Mouse (Mus musculus): ENCODE data around the gene Gna13. TPM values are rescaled to one million over a fixed set of nuclear protein-coding genes. Genes with fewer than 3 reads are reported as not detected.

Gna13 gene
- polyA plus RNA-seq, 1 experiment from 2014 or later, result 24.9 TPM

DNA sequence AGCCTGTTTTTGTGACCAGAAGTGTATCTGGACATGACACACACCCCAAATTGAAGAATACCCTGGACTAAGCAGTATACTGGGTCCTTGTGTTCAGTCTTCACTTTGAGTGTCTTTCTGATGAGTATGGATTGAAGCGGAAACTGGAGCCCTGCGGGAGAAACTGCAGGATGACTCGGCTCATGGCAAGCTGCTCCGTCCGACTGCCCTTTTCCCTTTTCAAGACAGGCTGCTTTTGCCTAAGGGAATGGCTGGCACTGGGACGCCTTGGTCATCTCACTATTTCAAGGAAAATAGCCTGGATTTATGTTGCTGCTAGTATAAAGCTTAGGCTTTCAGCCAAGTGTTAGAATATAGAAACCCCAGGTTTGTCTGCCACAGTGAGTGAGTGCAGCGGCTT lies 28.6 kb downstream of the Gna13 start:
- H3K4me1 ChIP-seq (ENCODE audit: control insufficient read depth, insufficient read depth, low read length), result peaks cover 26% of the 10 kb centered on the region
- WGBS (ENCODE audit: insufficient replicate concordance), result 92% methylated on average over 7 of the region's 7 CpGs
- H3K9me3 ChIP-seq (replicated peaks; ENCODE audit: control insufficient read depth, low read length), result no peaks in the 10 kb centered on the region
- no peaks in the 10 kb centered on the region; the same call in 1 of the 2 replicates for H3K36me3 ChIP-seq (ENCODE audit: control insufficient read depth, insufficient read depth, low read length)
- no peak overlapping the region for H3K27ac ChIP-seq (ENCODE audit: low read depth, low read length)
- no peak for ATAC-seq (replicated peaks; ENCODE audit: insufficient number of reproducible peaks, low FRiP score, low TSS enrichment)
- H3K27me3 ChIP-seq (ENCODE audit: control insufficient read depth, insufficient read depth, low read length), result no peaks in the 10 kb centered on the region
- H3K4me2 ChIP-seq, result no peak overlapping the region
- H3K9ac ChIP-seq (ENCODE audit: low read depth, low read length), result no peak overlapping the region
- no peak overlapping the region for H3K4me3 ChIP-seq (ENCODE audit: low read depth, low read length)

GRCm38 (mm10) chr11:109391760-109392159 lies 29.1 kb downstream of the Gna13 start:
- Histone ChIP-seq H3K4me3 (ENCODE audit: low read depth, low read length) (no peak overlapping the region), H3K4me2 (no peak overlapping the region), H3K27ac (ENCODE audit: low read depth, low read length) (no peak overlapping the region), H3K9me3 (replicated peaks; ENCODE audit: control insufficient read depth, low read length) (no peaks in the 10 kb centered on the region), H3K9ac (ENCODE audit: low read depth, low read length) (no peak overlapping the region), H3K27me3 (ENCODE audit: control insufficient read depth, insufficient read depth, low read length) (no peaks in the 10 kb centered on the region), H3K4me1 (ENCODE audit: control insufficient read depth, insufficient read depth, low read length) (peaks cover 24% of the 10 kb centered on the region), H3K36me3 (ENCODE audit: control insufficient read depth, insufficient read depth, low read length) (no peaks in the 10 kb centered on the region; the same call in 1 of the 2 replicates)
- no peak for ATAC-seq (replicated peaks; ENCODE audit: insufficient number of reproducible peaks, low FRiP score, low TSS enrichment)
- 73% methylated on average over 7 of the region's 7 CpGs for WGBS (ENCODE audit: insufficient replicate concordance)

- no peak overlapping the region for H3K4me2 ChIP-seq
- ATAC-seq (replicated peaks; ENCODE audit: insufficient number of reproducible peaks, low FRiP score, low TSS enrichment), result no peak
- peaks cover 16% of the 10 kb centered on the region for H3K4me1 ChIP-seq (ENCODE audit: control insufficient read depth, insufficient read depth, low read length)
- H3K9ac ChIP-seq (ENCODE audit: low read depth, low read length), result no peak overlapping the region
- peaks cover 6% of the 10 kb centered on the region; the same call in 1 of the 2 replicates for H3K36me3 ChIP-seq (ENCODE audit: control insufficient read depth, insufficient read depth, low read length)
- H3K27me3 ChIP-seq (ENCODE audit: control insufficient read depth, insufficient read depth, low read length), result no peaks in the 10 kb centered on the region
- H3K4me3 ChIP-seq (ENCODE audit: low read depth, low read length), result no peak overlapping the region
- H3K9me3 ChIP-seq (replicated peaks; ENCODE audit: control insufficient read depth, low read length), result no peaks in the 10 kb centered on the region
- H3K27ac ChIP-seq (ENCODE audit: low read depth, low read length), result no peak overlapping the region
- WGBS (ENCODE audit: insufficient replicate concordance), result 77% methylated on average over 9 of the region's 9 CpGs
Observed at GRCm38 (mm10) chr11:109392601-109393000, 30.0 kb downstream of the Gna13 start.

DNA sequence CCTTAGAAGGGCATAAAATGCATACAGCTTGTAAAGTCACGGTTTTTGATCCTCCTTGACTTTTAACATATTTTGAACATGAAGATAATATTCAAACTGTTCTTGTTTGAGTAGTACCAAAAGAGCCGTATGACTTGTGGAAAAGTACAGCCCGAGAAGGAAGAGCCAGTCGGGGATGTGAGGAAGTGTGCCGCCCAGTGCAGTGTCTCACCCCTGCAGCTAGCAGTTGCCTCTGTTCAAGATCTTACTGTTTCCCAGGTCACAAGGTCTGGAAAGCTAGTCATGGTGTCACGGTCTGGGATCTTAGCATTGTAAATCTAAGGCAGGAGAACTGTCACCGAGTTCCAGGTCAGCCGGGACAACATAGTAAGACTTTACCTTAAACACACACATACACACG lies 32.1 kb downstream of the Gna13 start:
- no peaks in the 10 kb centered on the region for H3K9me3 ChIP-seq (replicated peaks; ENCODE audit: control insufficient read depth, low read length)
- H3K27ac ChIP-seq (ENCODE audit: low read depth, low read length), result no peak overlapping the region
- H3K4me3 ChIP-seq (ENCODE audit: low read depth, low read length), result no peak overlapping the region
- no peaks in the 10 kb centered on the region for H3K27me3 ChIP-seq (ENCODE audit: control insufficient read depth, insufficient read depth, low read length)
- ATAC-seq (replicated peaks; ENCODE audit: insufficient number of reproducible peaks, low FRiP score, low TSS enrichment), result no peak
- 83% methylated on average over 9 of the region's 9 CpGs for WGBS (ENCODE audit: insufficient replicate concordance)
- H3K36me3 ChIP-seq (ENCODE audit: control insufficient read depth, insufficient read depth, low read length), result peaks cover 6% of the 10 kb centered on the region; the same call in 1 of the 2 replicates
- H3K4me2 ChIP-seq, result no peak overlapping the region
- no peak overlapping the region for H3K9ac ChIP-seq (ENCODE audit: low read depth, low read length)
- H3K4me1 ChIP-seq (ENCODE audit: control insufficient read depth, insufficient read depth, low read length), result peaks cover 5% of the 10 kb centered on the region; the same call in 1 of the 2 replicates

GRCm38 (mm10) chr11:109395291-109395690 lies 32.7 kb downstream of the Gna13 start:
- Histone ChIP-seq H3K9ac (ENCODE audit: low read depth, low read length) (no peak overlapping the region), H3K9me3 (replicated peaks; ENCODE audit: control insufficient read depth, low read length) (no peaks in the 10 kb centered on the region), H3K4me2 (no peak overlapping the region), H3K27ac (ENCODE audit: low read depth, low read length) (no peak overlapping the region), H3K36me3 (ENCODE audit: control insufficient read depth, insufficient read depth, low read length) (peaks cover 6% of the 10 kb centered on the region; the same call in 1 of the 2 replicates), H3K4me3 (ENCODE audit: low read depth, low read length) (no peak overlapping the region), H3K4me1 (ENCODE audit: control insufficient read depth, insufficient read depth, low read length) (peaks cover 5% of the 10 kb centered on the region; the same call in 1 of the 2 replicates), H3K27me3 (ENCODE audit: control insufficient read depth, insufficient read depth, low read length) (no peaks in the 10 kb centered on the region)
- no peak for ATAC-seq (replicated peaks; ENCODE audit: insufficient number of reproducible peaks, low FRiP score, low TSS enrichment)
- 93% methylated on average over 9 of the region's 9 CpGs for WGBS (ENCODE audit: insufficient replicate concordance)

DNA sequence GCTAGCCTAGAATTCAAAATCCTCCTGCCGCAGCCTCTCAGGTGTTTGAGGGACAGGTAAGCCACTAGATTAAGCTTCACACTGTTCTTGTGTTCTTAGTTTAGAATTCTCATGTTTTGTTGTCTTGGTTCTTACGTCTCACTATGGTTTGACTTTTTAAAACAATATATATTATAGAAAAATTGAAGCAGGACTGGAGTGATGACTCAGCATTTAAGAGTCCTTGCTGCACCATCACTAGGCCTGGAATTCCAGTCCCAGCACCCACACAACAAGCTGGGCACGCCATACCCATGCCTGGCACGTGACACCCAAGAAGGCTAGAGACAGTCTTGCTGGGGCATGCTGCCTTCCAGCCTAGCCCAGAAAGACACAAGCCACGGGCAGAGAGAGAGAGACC lies 43.8 kb downstream of the Gna13 start:
- 81% methylated on average over 5 of the region's 5 CpGs for WGBS (ENCODE audit: insufficient replicate concordance)
- Histone ChIP-seq H3K4me1 (ENCODE audit: control insufficient read depth, insufficient read depth, low read length) (no peaks in the 10 kb centered on the region), H3K27me3 (ENCODE audit: control insufficient read depth, insufficient read depth, low read length) (no peaks in the 10 kb centered on the region), H3K27ac (ENCODE audit: low read depth, low read length) (no peak overlapping the region), H3K4me3 (ENCODE audit: low read depth, low read length) (no peak overlapping the region), H3K9ac (ENCODE audit: low read depth, low read length) (no peak overlapping the region), H3K9me3 (replicated peaks; ENCODE audit: control insufficient read depth, low read length) (no peaks in the 10 kb centered on the region), H3K36me3 (ENCODE audit: control insufficient read depth, insufficient read depth, low read length) (no peaks in the 10 kb centered on the region), H3K4me2 (no peak overlapping the region)
- no peak for ATAC-seq (replicated peaks; ENCODE audit: insufficient number of reproducible peaks, low FRiP score, low TSS enrichment)

- no peak overlapping the region for H3K4me2 ChIP-seq
- H3K9ac ChIP-seq (ENCODE audit: low read depth, low read length), result no peak overlapping the region
- H3K27ac ChIP-seq (ENCODE audit: low read depth, low read length), result no peak overlapping the region
- ATAC-seq (replicated peaks; ENCODE audit: insufficient number of reproducible peaks, low FRiP score, low TSS enrichment), result no peak
- 82% methylated on average over 15 of the region's 15 CpGs for WGBS (ENCODE audit: insufficient replicate concordance)
- H3K9me3 ChIP-seq (replicated peaks; ENCODE audit: control insufficient read depth, low read length), result no peaks in the 10 kb centered on the region
- H3K36me3 ChIP-seq (ENCODE audit: control insufficient read depth, insufficient read depth, low read length), result no peaks in the 10 kb centered on the region
- no peak overlapping the region for H3K4me3 ChIP-seq (ENCODE audit: low read depth, low read length)
- no peaks in the 10 kb centered on the region; the same call in 1 of the 2 replicates for H3K4me1 ChIP-seq (ENCODE audit: control insufficient read depth, insufficient read depth, low read length)
- H3K27me3 ChIP-seq (ENCODE audit: control insufficient read depth, insufficient read depth, low read length), result no peaks in the 10 kb centered on the region
Observed at GRCm38 (mm10) chr11:109410197-109410980, 47.8 kb downstream of the Gna13 start.

GRCm38 (mm10) chr11:109413617-109414016 lies 51.0 kb downstream of the Gna13 start, which contains the start of gene 9930022D16Rik:
Gene 9930022D16Rik (plus strand): TSS chr11:109413917.
- ATAC-seq (replicated peaks; ENCODE audit: insufficient number of reproducible peaks, low FRiP score, low TSS enrichment), result peak; percentile 35
- Histone ChIP-seq H3K27ac (ENCODE audit: low read depth, low read length) (no peak within 1 kb of the TSS), H3K9ac (ENCODE audit: low read depth, low read length) (no peak within 1 kb of the TSS), H3K9me3 (replicated peaks; ENCODE audit: control insufficient read depth, low read length) (no peaks in the 10 kb centered on the region), H3K4me1 (ENCODE audit: control insufficient read depth, insufficient read depth, low read length) (no peaks in the 10 kb centered on the region; the same call in 1 of the 2 replicates), H3K4me2 (no peak within 1 kb of the TSS), H3K4me3 (ENCODE audit: low read depth, low read length) (no peak within 1 kb of the TSS), H3K27me3 (ENCODE audit: control insufficient read depth, insufficient read depth, low read length) (no peaks in the 10 kb centered on the region), H3K36me3 (ENCODE audit: control insufficient read depth, insufficient read depth, low read length) (no peaks in the 10 kb centered on the region)
- WGBS (ENCODE audit: insufficient replicate concordance), result 67% methylated on average over 6 of the region's 6 CpGs

DNA sequence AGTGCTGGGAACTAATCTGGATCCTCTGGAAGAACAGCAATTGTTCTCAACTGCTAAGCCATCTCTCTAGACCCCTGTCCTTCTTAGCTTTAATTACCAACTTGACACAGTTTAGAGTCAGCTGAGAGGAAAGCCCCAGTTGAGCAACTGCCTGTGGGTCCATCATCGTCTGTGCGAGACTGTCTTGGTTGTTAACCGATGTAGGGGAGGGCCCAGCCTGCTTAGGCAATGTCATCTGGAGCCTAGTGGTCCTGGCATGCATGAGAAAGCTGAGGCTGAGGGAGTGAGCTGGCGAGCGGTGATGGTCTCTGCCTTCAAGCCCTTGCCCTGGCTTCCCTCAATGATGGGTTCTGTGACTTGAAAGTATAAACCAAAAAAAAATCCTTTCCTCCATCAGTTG lies 52.2 kb downstream of the Gna13 start:
- no peak overlapping the region for H3K4me3 ChIP-seq (ENCODE audit: low read depth, low read length)
- H3K36me3 ChIP-seq (ENCODE audit: control insufficient read depth, insufficient read depth, low read length), result no peaks in the 10 kb centered on the region
- H3K4me2 ChIP-seq, result no peak overlapping the region
- no peaks in the 10 kb centered on the region for H3K27me3 ChIP-seq (ENCODE audit: control insufficient read depth, insufficient read depth, low read length)
- H3K4me1 ChIP-seq (ENCODE audit: control insufficient read depth, insufficient read depth, low read length), result no peaks in the 10 kb centered on the region; the same call in 1 of the 2 replicates
- H3K27ac ChIP-seq (ENCODE audit: low read depth, low read length), result no peak overlapping the region
- WGBS (ENCODE audit: insufficient replicate concordance), result 84% methylated on average over 5 of the region's 5 CpGs
- no peak for ATAC-seq (replicated peaks; ENCODE audit: insufficient number of reproducible peaks, low FRiP score, low TSS enrichment)
- H3K9me3 ChIP-seq (replicated peaks; ENCODE audit: control insufficient read depth, low read length), result no peaks in the 10 kb centered on the region
- no peak overlapping the region for H3K9ac ChIP-seq (ENCODE audit: low read depth, low read length)
